Mouse (Mus musculus) embryonic facial prominence, embryonic 14.5 days (tissue): ENCODE results near the gene Myo3b. TPM values are rescaled to one million over a fixed set of nuclear protein-coding genes. Genes with fewer than 3 reads are reported as not detected.

ENCODE experiments used
- ATAC-seq: fragments of 200-750 bp; cut with Nextera tagmentation; 2 replicates; pipeline ENCODE4 v1.8.0; 2017; ENCODE audit warnings: low read depth, moderate number of reproducible peaks, moderate TSS enrichment
- DNase-seq: peaks from one replicate; pipeline ENCODE4 v3.0.0-alpha.2; 2015; ENCODE audit warnings: low spot score
- H3K27ac ChIP-seq: fragments of 300-500 bp; sonication (generic); replicated peaks from 2 replicates; pipeline ENCODE4 v1.5.1; 2014; ENCODE audit warnings: low read depth, mild to moderate bottlenecking, low read length, moderate library complexity
- H3K27me3 ChIP-seq: fragments of 300-500 bp; sonication (generic); replicated peaks from 2 replicates; pipeline ENCODE4 v1.6.1; 2014; ENCODE audit warnings: low read length; ENCODE audit not compliant: control insufficient read depth, insufficient read depth
- H3K36me3 ChIP-seq: fragments of 300-500 bp; sonication (generic); 2 replicates; pipeline ENCODE4 v1.6.1; 2014; ENCODE audit warnings: low read length, mixed read lengths; ENCODE audit not compliant: control insufficient read depth, insufficient read depth
- H3K4me1 ChIP-seq: fragments of 300-500 bp; sonication (generic); 2 replicates; pipeline ENCODE4 v1.6.1; 2014; ENCODE audit warnings: antibody characterized with exemption, low read length; ENCODE audit not compliant: control insufficient read depth, insufficient read depth
- H3K4me2 ChIP-seq: fragments of 300-500 bp; sonication (generic); 2 replicates; pipeline ENCODE4 v1.6.1; 2014; ENCODE audit warnings: low read depth, mild to moderate bottlenecking, low read length, moderate library complexity, mixed read lengths
- H3K4me3 ChIP-seq: fragments of 300-500 bp; sonication (generic); 2 replicates; pipeline ENCODE4 v1.5.1; 2014; ENCODE audit warnings: low read depth, mild to moderate bottlenecking, low read length
- H3K9ac ChIP-seq: fragments of 300-500 bp; sonication (generic); 2 replicates; pipeline ENCODE4 v1.6.1; 2014; ENCODE audit warnings: low read depth, mild to moderate bottlenecking, low read length, moderate library complexity, mixed read lengths
- H3K9me3 ChIP-seq: fragments of 300-500 bp; sonication (generic); 2 replicates; pipeline ENCODE4 v1.6.1; 2016; ENCODE audit warnings: low read length; ENCODE audit not compliant: control insufficient read depth
- WGBS: fragments of 180-500 bp; shearing (Covaris S2); extraction: QIAGEN DNeasy Blood & Tissue Kit; methylation state at CpG from one replicate; pipeline ENCODE4 v1.1.7; 2014; 5-methylcytosine and 5-hydroxymethylcytosine counted together
- polyA plus RNA-seq: library from polyadenylated mRNA; unstranded; fragments of >200 nt; fragmentation: Nextera tagmentation; extraction: Ambion mirVana; gene quantifications from 2 replicates; pipeline ENCODE4 v1.2.1, GENCODE M21; 2014

The Myo3b gene
- polyA plus RNA-seq, 1 experiment from 2014 or later, result not detected

- WGBS, result 88% methylated on average over 1 of the region's 1 CpGs
Measured at GRCm38 (mm10) chr2:70463606-70464005, 424.7 kb downstream of the Myo3b start.

GRCm38 (mm10) chr2:70471136-70471535, 432.2 kb downstream of the Myo3b start:
- Histone ChIP-seq H3K4me3 (no peak overlapping the region), H3K4me2 (peak overlapping the region; percentile 83; the same call in 1 of the 2 replicates), H3K36me3 (no peaks in the 10 kb centered on the region), H3K27ac (no peak overlapping the region), H3K9me3 (no peaks in the 10 kb centered on the region), H3K4me1 (peaks cover 14% of the 10 kb centered on the region), H3K27me3 (peaks cover 64% of the 10 kb centered on the region), H3K9ac (no peak overlapping the region)
- no peak for ATAC-seq
- 17% methylated on average over 5 of the region's 5 CpGs for WGBS
- DNase-seq, result no peak

More at GRCm38 (mm10) chr2:70463606-70464005, 424.7 kb downstream of the Myo3b start:
- H3K9me3 ChIP-seq, result no peaks in the 10 kb centered on the region
- no peak overlapping the region for H3K9ac ChIP-seq
- H3K4me1 ChIP-seq, result no peaks in the 10 kb centered on the region
- H3K36me3 ChIP-seq, result no peaks in the 10 kb centered on the region
- no peak overlapping the region for H3K27ac ChIP-seq
- ATAC-seq (no peak), DNase-seq (no peak)
- no peaks in the 10 kb centered on the region for H3K27me3 ChIP-seq
- no peak overlapping the region for H3K4me3 ChIP-seq
- H3K4me2 ChIP-seq, result no peak overlapping the region

DNA sequence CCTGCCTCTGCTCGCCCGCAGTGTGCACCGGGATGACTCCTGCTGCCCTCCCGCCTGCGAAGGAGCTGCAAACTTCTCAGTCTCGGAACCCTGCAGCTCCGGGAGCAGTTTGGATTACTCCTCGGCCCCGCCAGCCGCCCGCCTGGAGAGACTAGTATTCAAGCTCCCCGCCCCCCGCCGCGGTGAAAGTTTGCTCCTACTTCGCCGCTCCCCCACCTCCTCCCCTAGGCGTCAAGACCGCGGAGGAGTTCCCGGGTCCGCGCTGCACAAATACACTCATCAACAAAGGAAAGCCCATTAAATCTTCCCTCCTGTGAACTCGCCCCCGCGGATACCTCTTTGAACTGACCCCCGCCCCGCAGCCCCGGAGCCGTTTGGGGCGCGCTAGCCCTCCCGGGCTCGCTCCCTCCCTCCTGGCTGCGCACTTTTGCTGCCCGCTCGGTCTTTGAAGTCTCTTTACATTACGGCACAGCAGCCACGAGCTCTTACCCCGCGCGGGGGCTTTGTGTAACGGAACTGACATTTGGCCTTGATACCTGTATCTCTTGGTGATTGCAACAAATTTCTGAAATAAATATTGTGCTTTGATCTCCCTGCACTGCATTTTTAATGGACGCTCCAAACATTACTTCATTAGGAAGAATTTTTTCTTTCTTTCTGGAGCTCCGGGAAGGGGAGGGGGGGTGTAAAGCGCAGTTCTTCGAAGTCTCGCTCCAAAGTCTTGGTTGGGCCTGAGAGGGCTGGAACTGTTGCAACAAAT, 433.1 kb downstream of the Myo3b start:
- ATAC-seq (no peak), DNase-seq (peak; percentile 45)
- under 1% methylated on average over 38 of the region's 48 CpGs for WGBS

More for the DNA sequence above, 433.1 kb downstream of the Myo3b start:
- peak overlapping the region; percentile 57 for H3K9ac ChIP-seq
- H3K27ac ChIP-seq, result no peak overlapping the region
- H3K9me3 ChIP-seq, result no peaks in the 10 kb centered on the region
- H3K27me3 ChIP-seq, result peaks cover 73% of the 10 kb centered on the region
- peak overlapping the region; percentile 42 for H3K4me3 ChIP-seq
- peak overlapping the region; percentile 83 for H3K4me2 ChIP-seq
- peaks cover 23% of the 10 kb centered on the region for H3K4me1 ChIP-seq
- no peaks in the 10 kb centered on the region for H3K36me3 ChIP-seq

Other genes with a start within 250 kb of the Myo3b start
- 1.9 and 2.2 TPM in 2 replicates for gene Ccdc173, start 249.6 kb upstream of the Myo3b start, polyA plus RNA-seq
- gene Phospho2, start 249.5 kb upstream of the Myo3b start, polyA plus RNA-seq, result 24.9 and 27.0 TPM in 2 replicates
- 20.8 and 22.3 TPM in 2 replicates for gene Klhl23, start 217.2 kb upstream of the Myo3b start, polyA plus RNA-seq
- gene Ssb, start 177.6 kb upstream of the Myo3b start, polyA plus RNA-seq, result 293 and 303 TPM in 2 replicates
- gene Mettl5, start 153.5 kb upstream of the Myo3b start, polyA plus RNA-seq, result 30.9 and 34.0 TPM in 2 replicates
- 17.3 and 19.4 TPM in 2 replicates for gene Ubr3, start 141.9 kb upstream of the Myo3b start, polyA plus RNA-seq